Mouse (Mus musculus) retina, embryonic 14.5 days (tissue): Measurements from ENCODE around the gene Ivd.

Experiments used
- DNase-seq: peaks from one replicate; pipeline ENCODE4 v3.0.0-alpha.2; 2015; ENCODE audit warnings: low spot score

Ivd gene

GRCm38 (mm10) chr2:118861454-118862339, at the start of gene Ivd:
TSS of gene Ivd (plus strand) at chr2:118861954.
- peak; percentile 97 for DNase-seq

DNA sequence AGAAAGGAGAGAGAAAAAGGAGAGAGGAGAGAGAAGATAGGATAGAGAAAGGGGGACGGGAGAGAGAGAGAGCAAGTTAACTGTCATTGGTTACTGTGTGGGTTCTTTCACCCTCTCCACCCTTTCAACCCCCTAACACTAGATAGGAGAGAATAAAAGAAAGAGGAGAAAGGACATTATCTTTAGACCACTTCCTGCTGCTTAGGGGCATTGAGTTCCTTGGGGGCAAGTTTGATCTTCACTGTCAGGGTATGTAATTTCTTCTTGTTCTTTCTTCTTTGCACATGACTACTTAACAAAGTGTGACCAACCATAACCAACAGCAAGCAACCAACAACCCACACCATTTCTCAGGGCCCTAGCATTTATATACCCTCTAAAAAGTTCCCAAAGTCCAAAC, 49.0 kb upstream of the Ivd start:
- no peak for DNase-seq

DNA sequence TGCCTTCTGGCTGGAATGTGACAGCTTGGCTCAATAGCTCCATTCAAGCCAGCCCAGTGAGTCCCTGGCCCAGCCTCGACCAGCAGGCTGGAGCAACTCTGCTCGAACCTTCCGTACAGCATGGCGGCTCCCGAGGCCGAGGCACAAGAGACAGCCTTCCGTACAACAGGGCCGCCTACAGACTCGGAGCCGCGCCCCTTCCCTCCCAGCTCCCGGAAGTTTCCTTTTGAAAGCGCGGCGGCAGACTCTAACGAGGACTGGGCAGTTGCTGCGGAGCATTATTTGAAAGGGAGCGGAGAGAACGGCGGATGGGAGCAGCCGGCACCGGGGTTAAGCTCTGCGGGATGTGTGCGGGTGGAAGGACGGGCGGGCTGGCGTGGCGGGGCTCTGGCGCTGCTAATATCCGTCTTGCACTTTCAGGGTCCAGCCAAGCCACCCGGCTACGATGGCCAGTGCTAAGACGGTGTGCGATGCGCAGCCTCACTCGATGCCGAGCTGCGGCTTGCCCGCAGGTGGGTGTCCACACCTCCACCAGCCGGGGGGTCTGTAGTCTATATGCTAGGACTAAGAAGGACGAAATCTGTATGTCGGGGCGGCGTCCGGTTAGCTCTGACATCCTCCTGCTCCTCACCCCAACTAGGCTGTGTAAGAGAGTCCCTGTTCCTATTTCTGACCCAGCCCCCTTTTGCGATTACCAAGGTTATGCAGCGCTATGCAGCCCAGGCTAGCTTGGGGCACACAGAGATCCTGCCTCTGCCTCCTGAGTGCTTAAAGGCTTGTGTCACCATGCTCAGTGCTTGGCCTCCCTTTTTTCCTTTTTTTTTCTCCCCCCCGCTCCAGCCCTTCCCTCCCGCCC, 47.5 kb upstream of the Ivd start, which contains the start of gene Knstrn:
Gene Knstrn (plus strand): TSS at position 23 of the 856 bp plus-strand sequence.
- DNase-seq, result peak; percentile 96

DNA sequence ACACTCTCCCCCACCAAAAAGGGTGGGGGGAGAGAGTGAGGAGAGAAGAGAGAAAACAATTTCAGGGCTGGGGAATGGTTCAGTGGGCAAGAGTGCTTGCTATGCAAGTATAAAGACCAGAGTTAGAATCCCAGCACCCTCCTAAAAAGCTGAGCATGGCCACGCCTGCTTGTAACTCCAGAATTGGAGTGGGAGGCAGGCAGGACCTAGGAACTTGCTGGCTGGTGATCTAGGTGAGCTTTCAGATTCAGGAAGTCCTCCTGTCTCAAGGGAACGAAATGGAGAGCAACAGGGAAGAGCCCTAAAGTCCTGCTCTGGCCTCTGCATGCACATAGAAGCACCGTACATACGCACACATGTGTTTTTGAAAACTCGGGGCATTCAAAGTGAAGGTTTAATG, 39.0 kb upstream of the Ivd start:
- no peak for DNase-seq

GRCm38 (mm10) chr2:118824396-118824795, 37.4 kb upstream of the Ivd start:
- DNase-seq, result no peak

DNA sequence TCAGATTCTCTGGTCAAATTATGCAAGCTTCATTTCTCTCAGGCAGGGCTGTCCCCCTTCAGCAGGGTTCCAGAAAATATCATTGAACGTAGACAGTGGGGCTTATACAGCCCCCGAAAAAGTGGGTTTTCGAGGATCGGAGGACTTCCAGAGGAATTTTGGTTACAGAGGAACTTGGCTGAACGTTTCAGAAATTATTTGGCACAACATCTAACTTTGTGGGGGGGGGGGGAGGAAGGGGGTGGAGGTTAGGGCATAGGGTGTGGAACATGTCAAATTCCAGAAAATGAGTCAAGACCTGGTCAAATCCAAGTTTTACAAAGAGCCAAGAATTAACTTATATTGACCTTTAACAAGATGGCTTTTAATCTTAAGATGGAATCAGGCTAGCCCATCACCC, 32.7 kb upstream of the Ivd start:
- DNase-seq, result no peak

GRCm38 (mm10) chr2:118834061-118834460, 27.7 kb upstream of the Ivd start:
- no peak for DNase-seq

DNA sequence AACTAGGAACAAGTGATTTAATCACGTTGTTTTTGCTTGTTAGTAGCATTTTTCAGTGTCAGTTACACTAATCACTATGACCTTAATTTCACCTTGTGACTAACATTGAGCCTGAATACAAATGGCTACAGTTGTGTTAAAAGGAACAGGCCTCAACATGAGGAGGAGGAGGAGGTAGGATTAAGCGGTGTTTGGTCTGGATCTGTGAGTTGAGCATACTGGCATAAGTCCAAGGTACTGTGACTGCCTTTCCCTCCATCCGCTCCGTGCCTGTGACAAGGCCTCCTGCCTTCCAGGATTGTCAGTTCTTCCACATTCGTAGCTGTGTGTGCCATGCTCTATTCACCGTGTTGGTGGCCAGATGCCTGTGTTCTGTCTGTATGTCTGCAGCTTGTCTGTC, 26.6 kb upstream of the Ivd start:
- DNase-seq, result no peak

DNA sequence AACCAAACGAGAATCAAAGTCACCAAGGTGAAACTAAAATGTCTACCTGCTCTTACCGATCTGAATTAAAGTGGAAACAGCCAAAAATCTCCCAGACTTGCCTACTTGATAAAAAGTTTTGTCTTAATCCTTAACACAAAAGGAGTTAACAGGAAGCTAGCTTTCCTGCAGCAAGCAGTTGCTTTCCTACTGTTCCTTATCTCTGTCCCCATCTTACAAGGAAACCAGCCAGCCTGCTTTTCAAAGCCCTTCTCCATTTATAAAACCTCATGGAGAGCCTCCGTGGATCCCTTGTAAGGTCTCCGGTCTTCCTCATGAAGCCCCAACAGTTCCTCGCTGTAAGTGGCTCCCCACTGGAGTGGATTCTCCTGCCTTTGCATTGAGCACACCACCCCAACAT, 23.4 kb upstream of the Ivd start:
- DNase-seq, result no peak

GRCm38 (mm10) chr2:118841186-118841585, 20.6 kb upstream of the Ivd start:
- no peak for DNase-seq

GRCm38 (mm10) chr2:118841774-118842173, 20.0 kb upstream of the Ivd start:
- no peak for DNase-seq

GRCm38 (mm10) chr2:118844427-118844826, 17.3 kb upstream of the Ivd start:
- DNase-seq, result no peak

- no peak for DNase-seq
Measured at GRCm38 (mm10) chr2:118846246-118846645, 15.5 kb upstream of the Ivd start.

GRCm38 (mm10) chr2:118851756-118852155, 10.0 kb upstream of the Ivd start:
- peak; percentile 32 for DNase-seq

GRCm38 (mm10) chr2:118862340-118862675, 554 bp downstream of the Ivd start:
- DNase-seq, result no peak

DNA sequence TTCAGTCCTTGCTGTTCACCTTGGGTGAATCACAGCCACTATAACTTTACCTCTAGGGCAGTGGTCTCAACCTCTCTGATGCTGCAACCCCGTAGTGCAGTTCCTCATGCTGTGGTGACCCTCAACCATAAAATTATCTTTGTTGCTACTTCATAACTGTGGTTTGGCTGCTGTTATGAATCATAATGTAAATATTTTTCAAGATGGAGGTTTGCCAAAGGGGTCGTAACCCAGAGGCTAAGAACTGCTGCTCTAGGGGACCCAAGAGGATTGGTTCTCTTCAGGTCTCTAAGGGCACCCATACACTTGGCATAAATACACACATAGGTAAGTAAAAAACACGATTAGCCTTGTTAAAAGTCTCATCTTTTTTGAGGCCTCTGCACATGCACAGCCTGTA, 8.8 kb downstream of the Ivd start:
- no peak for DNase-seq

GRCm38 (mm10) chr2:118871032-118871431, 9.3 kb downstream of the Ivd start:
- no peak for DNase-seq

- no peak for DNase-seq
Measured at GRCm38 (mm10) chr2:118873018-118873417, 11.3 kb downstream of the Ivd start.

DNA sequence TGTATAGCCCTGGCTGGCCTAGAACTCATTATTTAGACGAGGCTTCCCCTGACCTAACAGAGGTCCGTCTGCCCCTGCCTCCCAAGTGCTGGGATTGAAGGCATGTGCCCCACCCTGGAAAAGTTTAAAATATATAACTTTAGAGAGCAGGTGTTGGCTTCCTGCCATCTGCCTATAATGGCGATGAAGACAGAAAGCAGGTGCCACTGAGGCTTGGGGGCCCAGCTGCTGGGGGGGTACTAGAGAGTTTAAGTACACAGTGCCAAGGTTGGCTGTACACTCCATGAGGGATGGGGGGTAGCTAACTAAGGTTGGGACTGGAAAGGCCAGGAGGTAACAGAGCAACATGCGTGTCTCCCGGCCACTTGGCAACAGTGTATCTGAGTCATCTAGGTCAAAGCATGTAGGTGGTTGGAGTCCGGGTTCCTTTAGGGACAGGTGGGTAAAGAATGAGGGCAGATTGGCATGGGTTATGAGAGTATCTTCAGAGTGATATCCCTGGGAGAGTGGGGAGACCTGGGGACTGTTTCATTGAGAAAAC, 12.2 kb downstream of the Ivd start:
- no peak for DNase-seq

- no peak for DNase-seq
Measured at GRCm38 (mm10) chr2:118875316-118875715, 13.6 kb downstream of the Ivd start.

GRCm38 (mm10) chr2:118876453-118876852, 14.7 kb downstream of the Ivd start:
- DNase-seq, result no peak

GRCm38 (mm10) chr2:118881019-118881418, 19.3 kb downstream of the Ivd start:
- DNase-seq, result no peak

DNA sequence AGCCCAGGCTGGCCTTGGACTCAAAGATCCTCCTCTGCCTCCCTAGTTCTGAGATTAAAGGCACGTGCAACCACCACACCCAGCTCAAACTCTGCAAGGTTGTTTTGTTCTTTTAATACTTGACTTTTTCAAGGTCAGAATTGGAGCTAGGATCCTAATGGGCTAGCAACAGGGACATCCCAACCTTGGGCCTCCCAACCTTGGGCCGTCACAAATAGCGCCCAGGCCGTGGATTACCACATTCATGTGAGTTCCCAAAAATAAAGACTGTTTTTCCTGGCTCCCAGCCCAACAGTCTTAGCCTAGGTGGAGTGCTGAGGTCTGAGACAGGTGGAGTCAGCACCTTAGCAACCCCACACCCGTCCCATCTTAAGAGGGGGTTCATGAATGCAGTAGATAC, 20.2 kb downstream of the Ivd start:
- no peak for DNase-seq
